Mouse (Mus musculus): ENCODE results near the gene Tmem178b.

Gene Tmem178b

GRCm38 (mm10) chr6:40101785-40102184, 228.7 kb downstream of the Tmem178b start:
- DNase-seq, result no peak

- DNase-seq, result no peak
Measured at GRCm38 (mm10) chr6:40102863-40103262, 229.8 kb downstream of the Tmem178b start.

- DNase-seq, result no peak
Measured at GRCm38 (mm10) chr6:40110029-40110428, 237.0 kb downstream of the Tmem178b start.

- no peak for DNase-seq
Measured at GRCm38 (mm10) chr6:40110729-40111128, 237.7 kb downstream of the Tmem178b start.

- no peak for DNase-seq
Measured at GRCm38 (mm10) chr6:40112488-40112887, 239.4 kb downstream of the Tmem178b start.

- no peak for DNase-seq
Measured at GRCm38 (mm10) chr6:40116225-40116624, 243.2 kb downstream of the Tmem178b start.

- DNase-seq, result no peak
Measured at GRCm38 (mm10) chr6:40120176-40120575, 247.1 kb downstream of the Tmem178b start.

- DNase-seq, result no peak
Measured at GRCm38 (mm10) chr6:40121494-40121893, 248.4 kb downstream of the Tmem178b start.

- no peak for DNase-seq
Measured at GRCm38 (mm10) chr6:40123070-40123690, 250.1 kb downstream of the Tmem178b start.

GRCm38 (mm10) chr6:40123960-40124359, 250.9 kb downstream of the Tmem178b start:
- no peak for DNase-seq

- no peak for DNase-seq
Measured at GRCm38 (mm10) chr6:40128716-40129115, 255.6 kb downstream of the Tmem178b start.

GRCm38 (mm10) chr6:40131936-40132335, 258.9 kb downstream of the Tmem178b start:
- no peak for DNase-seq

- no peak for DNase-seq
Measured at GRCm38 (mm10) chr6:40133436-40133835, 260.4 kb downstream of the Tmem178b start.

- DNase-seq, result no peak
Measured at GRCm38 (mm10) chr6:40135716-40136115, 262.6 kb downstream of the Tmem178b start.

- no peak for DNase-seq
Measured at GRCm38 (mm10) chr6:40137346-40137745, 264.3 kb downstream of the Tmem178b start.

- DNase-seq, result no peak
Measured at GRCm38 (mm10) chr6:40137831-40138520, 264.9 kb downstream of the Tmem178b start.

GRCm38 (mm10) chr6:40142582-40142981, 269.5 kb downstream of the Tmem178b start:
- no peak for DNase-seq

- no peak for DNase-seq
Measured at GRCm38 (mm10) chr6:40144371-40144770, 271.3 kb downstream of the Tmem178b start.

GRCm38 (mm10) chr6:40145601-40146000, 272.5 kb downstream of the Tmem178b start:
- DNase-seq, result no peak

- DNase-seq, result no peak
Measured at GRCm38 (mm10) chr6:40152241-40152640, 279.2 kb downstream of the Tmem178b start.

- DNase-seq, result no peak
Measured at GRCm38 (mm10) chr6:40161381-40161780, 288.3 kb downstream of the Tmem178b start.

GRCm38 (mm10) chr6:40173559-40173958, 300.5 kb downstream of the Tmem178b start:
- DNase-seq, result no peak

- DNase-seq, result no peak
Measured at GRCm38 (mm10) chr6:40177870-40178269, 304.8 kb downstream of the Tmem178b start.

GRCm38 (mm10) chr6:40180551-40180950, 307.5 kb downstream of the Tmem178b start:
- DNase-seq, result no peak

- no peak for DNase-seq
Measured at GRCm38 (mm10) chr6:40200661-40201060, 327.6 kb downstream of the Tmem178b start.

Measured in kidney, postnatal 25 days (tissue).